Mouse (Mus musculus) naive thymus-derived CD4-positive, alpha-beta T cell, adult 2 months (primary cell): Measurements from ENCODE around the gene Lamb1.

ENCODE experiments used
- DNase-seq: peaks from one replicate; pipeline ENCODE4 v3.0.0-alpha.2; 2011; ENCODE audit warnings: low read depth

Gene Lamb1

GRCm38 (mm10) chr12:31314310-31314709 is 49.3 kb downstream of the Lamb1 start:
- DNase-seq, result no peak

- DNase-seq, result no peak
Measured at GRCm38 (mm10) chr12:31315961-31316360, 50.9 kb downstream of the Lamb1 start.

DNA sequence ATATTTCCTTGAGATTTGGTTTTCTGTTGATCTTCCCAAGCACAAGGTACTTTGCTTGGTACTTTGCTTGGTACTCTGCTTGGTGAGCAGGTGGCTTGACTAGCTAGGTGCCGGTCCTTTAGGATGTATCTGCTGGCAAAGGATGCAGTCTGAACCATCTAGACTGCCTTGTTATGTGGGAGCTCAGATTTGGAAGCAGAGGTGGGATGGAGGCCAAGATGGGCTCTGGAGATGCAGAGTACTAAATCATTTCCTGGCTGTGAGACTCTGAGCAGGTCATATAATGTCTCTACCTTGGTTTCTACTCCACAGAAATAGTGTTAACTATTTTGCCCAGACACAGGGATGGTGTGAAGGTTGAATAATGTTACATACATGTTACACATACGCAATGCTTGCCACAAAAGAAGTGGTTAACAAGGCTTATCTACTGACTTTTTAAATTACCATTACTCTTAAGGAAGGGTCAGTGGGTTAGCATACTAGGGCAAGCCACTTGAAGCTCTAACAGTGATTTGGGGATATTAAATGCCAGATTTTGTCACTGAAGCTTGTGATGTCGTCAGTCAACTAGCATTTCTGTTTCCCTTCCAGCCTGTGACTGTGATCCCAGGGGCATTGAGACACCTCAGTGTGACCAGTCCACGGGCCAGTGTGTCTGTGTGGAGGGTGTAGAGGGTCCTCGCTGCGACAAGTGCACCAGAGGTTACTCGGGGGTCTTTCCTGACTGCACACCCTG is 52.8 kb downstream of the Lamb1 start:
- DNase-seq, result no peak

- no peak for DNase-seq
Measured at GRCm38 (mm10) chr12:31318409-31318963, 53.5 kb downstream of the Lamb1 start.

- DNase-seq, result no peak
Measured at GRCm38 (mm10) chr12:31320817-31321216, 55.8 kb downstream of the Lamb1 start.

GRCm38 (mm10) chr12:31321532-31321931 is 56.5 kb downstream of the Lamb1 start:
- DNase-seq, result no peak

DNA sequence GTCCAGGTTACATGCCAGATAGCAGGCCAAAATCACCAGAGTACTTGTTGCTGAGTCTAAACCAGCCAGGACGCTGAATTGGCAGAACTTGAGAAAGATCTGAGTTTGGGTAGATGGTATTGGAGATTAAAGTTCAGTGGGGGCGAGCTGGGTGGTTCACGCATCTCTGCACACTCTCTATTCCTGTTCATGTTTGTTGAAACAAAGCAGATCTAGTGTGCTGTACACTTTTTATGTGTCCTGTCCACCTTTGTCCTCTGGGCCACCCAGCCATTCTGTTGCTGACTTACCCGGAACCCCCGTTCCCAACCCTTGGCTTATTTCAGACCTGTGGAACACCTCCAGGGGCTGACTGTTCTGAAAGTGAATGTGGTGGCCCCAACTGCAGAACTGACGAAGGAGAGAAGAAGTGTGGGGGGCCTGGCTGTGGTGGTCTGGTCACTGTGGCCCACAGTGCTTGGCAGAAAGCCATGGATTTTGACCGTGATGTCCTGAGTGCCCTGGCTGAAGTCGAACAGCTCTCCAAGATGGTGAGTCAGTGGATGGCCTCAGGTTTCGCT is 58.2 kb downstream of the Lamb1 start:
- DNase-seq, result no peak

DNA sequence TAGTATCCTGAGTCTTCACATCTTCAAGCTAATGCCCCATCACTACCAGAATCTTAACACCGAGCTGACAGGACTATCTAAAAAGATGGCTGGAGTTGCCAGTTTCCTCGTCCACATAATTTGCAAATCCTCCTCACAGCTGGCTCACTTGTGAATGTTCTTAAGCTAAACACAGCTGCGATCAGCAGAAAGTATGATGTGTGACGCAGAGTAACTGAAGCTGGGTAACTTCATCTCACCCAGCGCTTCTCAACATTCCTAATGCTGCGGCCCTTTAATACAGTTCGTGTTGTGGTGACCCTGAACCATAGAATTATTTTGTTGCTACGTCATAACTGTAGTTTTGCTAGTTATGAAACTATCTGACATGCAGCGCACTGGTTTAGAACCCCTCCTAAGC is 62.1 kb downstream of the Lamb1 start:
- no peak for DNase-seq

- no peak for DNase-seq
Measured at GRCm38 (mm10) chr12:31333261-31333660, 68.2 kb downstream of the Lamb1 start.

DNA sequence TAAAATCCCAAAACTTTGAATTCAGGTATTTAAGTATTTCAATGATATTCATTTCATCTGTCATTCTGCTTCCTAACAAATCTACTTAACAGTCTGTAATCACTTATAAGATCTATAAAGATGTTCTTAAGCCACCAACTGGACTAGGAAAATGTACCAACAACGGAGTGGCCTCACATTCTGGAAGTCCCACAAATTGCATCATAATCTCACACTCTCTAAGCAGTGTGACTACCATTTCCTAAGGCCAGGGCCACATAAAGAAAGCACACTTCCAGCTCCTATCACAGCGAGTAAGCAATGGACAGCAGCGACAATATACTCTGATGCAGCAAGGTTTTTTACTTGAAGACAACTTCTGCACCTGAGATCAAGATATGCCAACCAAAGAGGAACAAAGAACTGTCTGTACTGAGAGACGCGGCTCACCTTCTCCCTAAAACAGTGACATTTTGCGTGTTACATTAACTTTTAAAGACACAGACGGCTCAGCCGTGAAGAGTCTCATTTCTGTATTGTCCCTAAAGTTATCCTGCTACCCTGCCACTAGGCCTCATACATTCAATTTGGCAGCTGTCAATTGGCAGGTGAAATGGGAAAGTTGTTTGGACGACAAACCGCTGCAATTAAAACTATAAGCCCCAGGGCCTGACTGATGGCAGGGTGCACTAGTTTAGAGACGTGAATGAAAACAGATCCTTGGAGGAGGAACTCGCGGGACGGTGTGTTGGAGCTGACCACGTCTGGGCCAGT is 85.3 kb downstream of the Lamb1 start:
- DNase-seq, result no peak

- DNase-seq, result peak; percentile 96
Measured at GRCm38 (mm10) chr12:31350944-31351928, 86.2 kb downstream of the Lamb1 start, which contains the start of gene Dld. TSS of gene Dld (minus strand) at chr12:31351453.

- no peak for DNase-seq
Measured at GRCm38 (mm10) chr12:31366428-31366827, 101.4 kb downstream of the Lamb1 start.

DNA sequence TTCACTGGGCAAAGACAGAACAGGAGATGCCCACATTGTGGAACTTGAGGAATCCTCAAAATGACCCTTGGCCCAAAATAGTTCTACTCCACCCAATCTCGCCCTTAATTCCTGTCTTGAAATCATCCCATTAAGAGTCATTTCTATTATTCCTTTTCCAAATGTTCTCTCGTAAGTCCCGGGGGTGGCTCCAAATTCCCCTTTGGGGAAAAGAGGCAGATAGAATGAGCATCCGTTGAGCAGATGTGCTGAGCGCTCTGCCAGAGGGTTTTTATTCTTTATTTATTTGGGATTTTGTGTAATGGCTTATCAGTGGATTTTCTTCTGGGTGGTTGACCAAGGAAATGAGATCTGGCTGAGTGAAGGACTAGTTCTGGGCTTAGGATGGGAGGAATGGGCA is 102.7 kb downstream of the Lamb1 start:
- DNase-seq, result no peak

DNA sequence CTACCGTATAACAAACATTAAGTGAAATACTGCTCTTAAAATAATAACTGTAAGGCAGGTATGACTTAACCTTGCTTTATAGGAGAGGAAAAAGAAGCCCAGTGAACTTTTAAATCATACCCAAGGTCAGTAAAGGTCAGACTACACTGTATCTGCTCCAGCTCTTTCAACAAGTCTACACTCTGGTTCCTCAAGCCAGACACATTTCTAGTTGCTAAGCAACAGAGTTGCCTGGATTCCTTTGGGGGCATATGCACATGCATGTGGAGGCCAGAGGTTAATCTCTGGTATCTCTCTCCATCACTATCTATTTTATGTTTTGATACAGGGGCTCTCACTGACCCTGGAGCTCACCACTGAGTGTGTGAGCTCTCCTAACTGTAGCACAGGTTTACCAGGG is 104.1 kb downstream of the Lamb1 start:
- no peak for DNase-seq

- no peak for DNase-seq
Measured at GRCm38 (mm10) chr12:31369656-31370055, 104.6 kb downstream of the Lamb1 start.

- peak; percentile 66 for DNase-seq
Measured at GRCm38 (mm10) chr12:31374603-31375282, 109.7 kb downstream of the Lamb1 start.

DNA sequence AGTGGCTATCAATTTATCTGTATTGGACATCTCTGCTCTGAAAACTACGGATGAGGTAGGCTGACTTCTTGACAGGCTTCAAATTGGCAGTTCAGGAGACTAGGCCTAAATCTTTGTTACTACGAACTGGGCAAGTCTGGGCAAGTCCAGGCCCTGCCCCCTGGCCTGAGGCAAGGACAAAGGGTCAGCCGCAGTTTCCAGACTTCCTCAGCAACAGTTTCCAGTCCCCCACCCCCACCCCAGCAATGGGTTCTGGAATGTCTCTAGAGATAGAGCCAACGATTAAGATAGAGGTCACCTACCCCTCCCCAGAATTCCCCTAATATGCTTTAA is 110.2 kb downstream of the Lamb1 start:
- no peak for DNase-seq

DNA sequence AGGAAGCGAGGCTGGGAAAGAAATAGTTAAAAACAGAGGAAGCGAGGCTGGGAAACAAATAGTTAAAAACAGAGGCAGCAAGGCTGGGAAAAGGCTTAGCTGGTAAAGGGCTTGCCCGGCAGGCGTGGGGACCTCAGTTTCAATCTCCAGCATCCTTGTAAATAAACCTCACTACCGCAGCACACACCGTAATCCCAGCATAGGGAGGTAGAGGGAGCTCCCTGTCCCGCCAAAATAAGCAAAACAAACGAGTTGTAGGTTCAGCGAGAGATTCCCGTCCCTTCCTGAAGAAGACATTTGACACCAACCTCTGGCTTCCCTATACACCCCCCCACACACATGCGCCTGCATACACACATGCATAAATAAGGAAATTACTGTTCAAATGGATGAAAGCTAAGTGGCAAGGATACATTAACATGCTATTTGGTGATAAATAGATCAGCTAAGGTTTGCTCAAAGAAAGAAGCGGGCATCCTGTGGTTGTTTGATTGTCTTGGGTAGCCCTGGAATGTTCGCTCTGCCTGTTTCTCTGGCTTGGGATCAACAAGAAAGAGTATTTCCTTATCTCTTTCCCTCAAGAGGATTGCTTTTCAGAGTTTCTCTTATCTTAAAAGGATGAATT is 111.4 kb downstream of the Lamb1 start:
- DNase-seq, result no peak

- DNase-seq, result no peak
Measured at GRCm38 (mm10) chr12:31377241-31377640, 112.2 kb downstream of the Lamb1 start.
